Mouse (Mus musculus): ENCODE data around the gene 2410015M20Rik. TPM values are rescaled to one million over a fixed set of nuclear protein-coding genes. Genes with fewer than 3 reads are reported as not detected.
"Not testable (repeated sequence)": the region's sequence is repeated elsewhere in the genome, so short reads cannot be mapped to it uniquely, and the experiment has no call there.

2410015M20Rik gene
- total RNA-seq (2021), result 100 to 1,000 TPM; 123 to 148 TPM
- long read RNA-seq, experiment 1, transcript 2410015M20Rik-201 (4 exons, 755 nt), result major isoform, 50 of 55 reads
- long read RNA-seq, experiment 1, partial matches to known transcripts, result 1 of 55 reads
- long read RNA-seq, experiment 1, other reads (novel, unspliced or antisense), result 4 of 55 reads
- long read RNA-seq, experiment 2, transcript 2410015M20Rik-201 (4 exons, 755 nt), result major isoform, 37 of 41 reads
- long read RNA-seq, experiment 2, partial matches to known transcripts, result 1 of 41 reads
- long read RNA-seq, experiment 2, other reads (novel, unspliced or antisense), result 2 of 41 reads

DNA sequence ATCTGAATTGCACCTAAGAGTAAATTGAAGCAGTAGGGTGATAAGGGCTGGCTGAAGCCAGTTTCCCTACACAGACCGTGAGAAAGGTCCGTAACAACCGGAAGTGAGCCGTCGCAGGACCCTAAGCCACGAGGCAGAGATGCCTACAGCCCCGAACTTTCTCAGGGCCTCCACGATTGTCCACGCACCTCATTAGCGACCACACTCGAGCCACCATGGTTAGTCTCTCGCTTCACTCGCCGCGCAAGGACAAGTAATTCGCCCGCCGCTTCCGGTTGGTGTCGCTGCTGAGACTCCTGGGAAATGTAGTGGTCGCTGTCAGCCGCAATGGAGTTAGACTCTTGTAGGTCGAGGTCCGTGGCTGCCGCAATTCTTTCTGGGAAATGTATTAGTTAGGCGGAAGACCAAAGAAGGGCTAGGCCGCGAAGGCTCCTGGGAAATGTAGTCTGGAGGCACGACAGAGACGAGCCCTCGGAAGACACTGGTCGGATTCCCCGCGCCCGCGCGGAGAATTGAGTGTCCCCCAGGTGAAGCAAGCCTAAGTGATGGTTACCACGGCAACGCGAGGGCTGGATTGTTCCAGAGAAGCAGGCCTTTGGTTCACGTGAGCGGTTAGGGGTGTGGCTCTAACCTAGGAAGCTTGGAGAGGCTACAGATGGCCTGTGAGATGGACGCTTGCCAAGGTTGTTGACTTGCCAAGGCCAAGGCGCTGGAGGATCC lies at the start of gene 2410015M20Rik:
2410015M20Rik (minus strand) TSS at position 320 of the 720 bp plus-strand sequence.
- DNase-seq (ENCODE audit: extremely low spot score in 1 of 2, low spot score in 2 of 2), result peak; percentile 93 to 95
- intact Hi-C loops (cut with DNase I), result loop anchor here (2.0 to 5.0 kb wide), 2 partner anchors 25 to 153 kb away; partner anchors contain the start of genes Dus3l, Safb and Safb2
- Histone ChIP-seq H3K4me3 (peak within 1 kb of the TSS; percentile 93), H3K27ac (peak within 1 kb of the TSS; percentile 96)
- peak; percentile 73 for TF ChIP-seq CTCF (IDR thresholded peaks at IDR 0.05)

DNA sequence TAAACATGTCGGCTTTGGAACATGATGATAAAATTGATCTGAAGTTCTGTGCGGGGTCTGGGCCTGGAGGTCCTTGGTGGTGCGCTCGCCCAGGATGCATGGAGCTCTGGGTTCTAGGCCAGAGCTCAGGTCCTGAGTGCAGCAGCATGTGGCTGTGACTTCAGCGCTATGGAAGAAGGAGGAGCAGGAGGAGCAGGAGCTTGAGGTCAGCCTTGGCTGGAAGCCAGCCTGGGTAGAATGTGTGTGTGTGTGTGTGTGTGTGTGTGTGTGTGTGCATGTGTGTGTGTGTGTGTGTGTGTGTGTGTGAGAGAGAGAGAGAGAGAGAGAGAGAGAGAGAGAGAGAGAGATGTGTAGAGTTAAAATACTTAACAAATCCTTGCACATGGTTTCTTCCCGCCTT lies 46.6 kb upstream of the 2410015M20Rik start:
- DNase-seq (ENCODE audit: extremely low spot score in 1 of 2, low spot score in 2 of 2), result no peak
- no peak for TF ChIP-seq CTCF (IDR thresholded peaks at IDR 0.05)
- no peak overlapping the region for H3K27ac ChIP-seq
- intact Hi-C loops (cut with DNase I), result no loop called here
- H3K4me3 ChIP-seq, result no peak overlapping the region

DNA sequence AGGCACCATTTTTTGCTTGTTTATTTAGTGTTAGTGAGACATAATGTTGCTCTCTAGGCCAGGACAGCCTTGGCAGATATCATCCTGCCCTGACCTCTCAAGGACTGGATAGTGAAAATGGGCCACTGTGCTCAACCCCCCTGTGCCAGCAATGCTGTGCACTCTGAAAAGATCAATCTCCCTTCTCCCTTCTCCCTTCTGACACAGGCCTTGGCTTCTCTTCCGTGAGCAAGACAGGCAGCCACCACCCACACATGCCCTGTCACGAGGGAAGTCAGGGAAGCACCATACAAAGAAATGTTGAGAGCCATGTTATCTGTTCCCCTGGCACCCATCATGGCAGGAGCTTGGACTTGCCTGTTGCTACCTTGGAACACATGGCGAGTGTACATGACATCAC lies 45.7 kb upstream of the 2410015M20Rik start:
- Histone ChIP-seq H3K4me3 (no peak overlapping the region), H3K27ac (no peak overlapping the region)
- no peak for DNase-seq (ENCODE audit: extremely low spot score in 1 of 2, low spot score in 2 of 2)
- intact Hi-C loops (cut with DNase I), result no loop called here
- no peak for TF ChIP-seq CTCF (IDR thresholded peaks at IDR 0.05)

DNA sequence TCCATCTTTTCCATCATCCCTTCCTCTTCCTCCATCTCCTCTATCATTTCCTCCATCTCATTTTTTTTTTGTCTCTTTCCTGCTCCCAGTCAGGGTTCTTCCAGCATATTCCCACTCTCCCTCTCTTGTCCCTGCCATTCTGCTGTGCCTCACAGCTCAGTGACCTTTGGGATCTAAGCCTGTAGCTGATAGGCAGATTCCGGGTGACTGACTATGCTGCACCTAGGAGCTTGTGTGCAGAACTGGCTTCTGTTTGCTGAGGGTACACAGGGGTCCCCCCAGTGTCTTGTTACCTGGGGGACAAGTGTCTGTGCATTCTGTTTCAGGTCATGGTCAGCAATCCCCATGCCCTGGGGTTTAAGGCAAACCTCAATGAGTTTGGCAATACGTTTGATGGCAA lies 45.2 kb upstream of the 2410015M20Rik start:
- Histone ChIP-seq H3K4me3 (no peak overlapping the region), H3K27ac (no peak overlapping the region)
- intact Hi-C loops (cut with DNase I), result no loop called here
- TF ChIP-seq CTCF (IDR thresholded peaks at IDR 0.05), result no peak
- DNase-seq (ENCODE audit: extremely low spot score in 1 of 2, low spot score in 2 of 2), result no peak

DNA sequence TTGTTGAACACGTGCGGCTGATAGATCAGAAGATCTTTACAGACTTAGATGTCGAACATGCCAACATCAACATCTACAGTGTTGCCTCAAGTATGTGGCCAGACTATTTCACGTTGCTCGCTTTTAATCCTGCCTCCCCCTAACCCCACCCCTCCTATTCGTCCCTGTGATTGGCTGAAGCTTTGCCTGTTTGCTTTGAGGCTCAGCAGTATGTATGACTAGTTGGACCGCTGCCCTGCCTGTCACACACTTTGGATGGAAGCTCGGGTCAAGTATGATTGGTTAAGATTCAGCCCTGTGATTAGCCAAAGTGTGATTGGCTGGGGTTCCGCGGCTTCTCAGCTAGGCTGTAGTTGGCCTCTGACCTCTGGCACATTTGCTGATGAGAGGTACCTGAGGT lies 42.2 kb upstream of the 2410015M20Rik start:
- Histone ChIP-seq H3K4me3 (no peak overlapping the region), H3K27ac (no peak overlapping the region)
- no peak for TF ChIP-seq CTCF (IDR thresholded peaks at IDR 0.05)
- no peak for DNase-seq (ENCODE audit: extremely low spot score in 1 of 2, low spot score in 2 of 2)
- intact Hi-C loops (cut with DNase I), result no loop called here

DNA sequence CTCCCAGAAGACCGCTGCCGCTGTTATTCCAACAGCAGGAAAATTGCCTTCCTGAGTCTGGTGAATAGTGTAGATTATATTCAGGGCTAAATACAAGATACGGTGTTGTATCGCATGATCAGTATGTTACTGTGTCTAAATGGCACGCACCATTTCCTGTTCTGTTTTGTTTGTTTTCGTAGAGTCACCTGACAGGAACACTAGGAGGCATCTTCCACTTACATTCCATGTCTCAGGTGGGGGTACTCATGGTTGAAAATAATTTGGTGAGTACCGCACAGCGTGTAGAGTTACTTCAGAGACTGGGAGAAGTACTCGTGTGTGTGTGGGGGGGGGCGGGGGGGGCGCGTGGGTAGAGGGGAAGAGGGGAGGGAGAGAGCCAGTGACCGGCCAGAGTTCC lies 38.0 kb upstream of the 2410015M20Rik start:
- intact Hi-C loops (cut with DNase I), result no loop called here
- DNase-seq (ENCODE audit: extremely low spot score in 1 of 2, low spot score in 2 of 2), result no peak
- TF ChIP-seq CTCF (IDR thresholded peaks at IDR 0.05), result no peak
- Histone ChIP-seq H3K27ac (no peak overlapping the region), H3K4me3 (no peak overlapping the region)

DNA sequence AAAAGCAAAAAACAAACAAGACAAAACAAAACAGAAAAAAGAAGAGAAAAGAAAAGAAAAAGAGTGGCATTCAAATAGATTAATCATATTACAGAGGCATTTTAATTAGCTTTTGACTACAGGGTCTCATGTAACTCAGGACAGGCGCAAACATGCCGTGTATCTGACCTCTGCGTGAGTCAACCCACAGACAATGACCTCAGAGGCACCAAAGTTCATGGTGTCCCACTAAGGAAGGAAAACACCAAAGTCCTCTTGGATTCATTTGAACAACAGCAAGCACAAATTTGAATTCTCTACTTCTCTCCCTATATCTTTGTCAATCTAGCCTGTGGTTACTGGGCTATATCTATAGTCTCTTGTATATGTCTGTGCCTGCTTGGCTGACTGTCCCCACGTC lies 33.7 kb upstream of the 2410015M20Rik start:
- no peak for DNase-seq (ENCODE audit: extremely low spot score in 1 of 2, low spot score in 2 of 2)

DNA sequence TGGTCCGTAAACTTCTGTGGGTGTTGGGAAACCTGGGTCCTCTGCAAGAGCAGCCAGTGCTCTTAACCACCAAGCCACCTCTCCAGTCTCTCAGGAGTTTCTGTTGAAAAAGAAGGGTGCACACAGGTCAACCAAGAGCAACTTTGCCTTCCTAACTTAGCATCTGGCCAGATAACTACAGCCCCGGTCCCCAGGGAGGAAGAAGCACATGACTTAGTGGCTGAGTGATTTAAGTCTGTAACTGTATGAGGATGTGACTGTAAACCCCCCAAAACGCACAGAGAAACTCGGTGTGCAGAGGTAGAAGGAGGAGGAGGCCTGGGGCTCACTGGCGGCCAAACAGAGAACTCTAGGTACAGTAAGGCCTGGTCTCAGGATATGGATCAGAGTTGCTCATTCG lies 24.5 kb upstream of the 2410015M20Rik start:
- H3K27ac ChIP-seq, result no peak overlapping the region
- TF ChIP-seq CTCF (IDR thresholded peaks at IDR 0.05), result no peak
- no peak for DNase-seq (ENCODE audit: extremely low spot score in 1 of 2, low spot score in 2 of 2)
- intact Hi-C loops (cut with DNase I), result no loop called here
- H3K4me3 ChIP-seq, result no peak overlapping the region

More for the DNA sequence above, 33.7 kb upstream of the 2410015M20Rik start:
- intact Hi-C loops (cut with DNase I), result no loop called here
- H3K4me3 ChIP-seq, result no peak overlapping the region
- no peak for TF ChIP-seq CTCF (IDR thresholded peaks at IDR 0.05)
- no peak overlapping the region for H3K27ac ChIP-seq

DNA sequence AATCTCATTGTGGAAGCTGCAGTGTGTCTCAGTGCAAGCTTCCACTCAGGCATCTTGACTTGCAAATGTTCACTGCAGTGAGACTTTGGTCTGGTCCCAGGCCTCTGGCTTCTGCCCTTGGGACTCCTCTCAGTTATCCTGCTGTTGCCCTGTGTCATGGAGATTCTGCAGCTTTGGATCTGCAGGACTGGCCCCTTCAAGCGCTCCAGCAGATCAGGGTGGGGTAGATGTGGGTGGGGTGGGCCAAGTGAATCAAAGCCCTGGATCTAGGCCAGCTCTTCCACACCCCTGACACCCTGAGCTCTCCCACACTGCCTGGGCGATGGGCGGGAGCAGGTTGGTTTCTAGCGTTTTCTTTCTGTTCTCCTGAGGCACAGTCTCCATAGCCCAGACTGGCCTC lies 22.2 kb upstream of the 2410015M20Rik start:
- H3K27ac ChIP-seq, result no peak overlapping the region
- no peak for DNase-seq (ENCODE audit: extremely low spot score in 1 of 2, low spot score in 2 of 2)
- intact Hi-C loops (cut with DNase I), result no loop called here
- no peak overlapping the region for H3K4me3 ChIP-seq
- TF ChIP-seq CTCF (IDR thresholded peaks at IDR 0.05), result no peak

DNA sequence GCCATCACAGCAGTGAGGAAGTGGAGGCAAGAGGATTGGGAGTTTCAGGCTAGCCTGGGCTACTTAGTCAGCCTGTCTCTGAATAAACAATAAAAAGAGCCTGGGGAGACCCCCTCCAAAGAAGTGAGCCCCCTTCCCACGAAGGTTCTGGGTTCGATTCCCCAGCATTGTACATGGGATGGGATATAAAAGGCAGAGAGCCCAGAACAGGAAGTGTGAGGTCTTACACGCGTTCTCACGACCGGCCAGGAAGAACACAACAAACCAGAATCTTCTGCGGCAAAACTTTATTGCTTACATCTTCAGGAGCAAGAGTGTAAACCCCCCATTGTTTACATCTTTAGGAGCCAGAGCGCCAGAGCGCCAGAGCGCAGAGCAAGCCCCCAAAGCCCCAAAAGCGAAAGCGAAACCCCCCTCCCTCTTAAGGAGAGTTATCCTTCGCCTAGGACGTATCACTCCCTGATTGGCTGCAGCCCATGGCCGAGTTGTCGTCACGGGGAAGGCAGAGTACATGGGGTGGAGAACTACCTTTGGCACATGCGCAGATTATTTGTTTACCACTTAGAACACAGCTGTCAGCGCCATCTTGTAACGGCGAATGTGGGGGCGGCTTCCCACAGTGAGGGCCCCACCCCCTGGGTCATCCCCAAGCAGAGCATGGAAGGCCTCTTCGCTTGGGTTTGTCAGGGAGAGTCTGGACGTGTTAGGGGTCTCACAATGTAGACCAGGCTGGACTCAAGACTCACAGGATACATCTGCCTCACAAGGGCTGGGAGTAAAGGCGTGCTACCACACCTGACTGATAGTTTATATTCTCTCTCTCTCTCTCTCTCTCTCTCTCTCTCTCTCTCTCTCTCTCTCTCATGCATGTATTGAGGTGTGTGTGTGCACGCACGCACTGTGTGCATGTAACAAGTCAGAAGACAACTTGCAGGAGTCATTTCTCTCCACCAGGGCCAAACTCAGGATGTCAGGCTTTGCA lies 20.5 kb upstream of the 2410015M20Rik start:
- DNase-seq (ENCODE audit: extremely low spot score in 1 of 2, low spot score in 2 of 2); H3K4me3 ChIP-seq; intact Hi-C loops (cut with DNase I); H3K27ac ChIP-seq: not testable (repeated sequence)

DNA sequence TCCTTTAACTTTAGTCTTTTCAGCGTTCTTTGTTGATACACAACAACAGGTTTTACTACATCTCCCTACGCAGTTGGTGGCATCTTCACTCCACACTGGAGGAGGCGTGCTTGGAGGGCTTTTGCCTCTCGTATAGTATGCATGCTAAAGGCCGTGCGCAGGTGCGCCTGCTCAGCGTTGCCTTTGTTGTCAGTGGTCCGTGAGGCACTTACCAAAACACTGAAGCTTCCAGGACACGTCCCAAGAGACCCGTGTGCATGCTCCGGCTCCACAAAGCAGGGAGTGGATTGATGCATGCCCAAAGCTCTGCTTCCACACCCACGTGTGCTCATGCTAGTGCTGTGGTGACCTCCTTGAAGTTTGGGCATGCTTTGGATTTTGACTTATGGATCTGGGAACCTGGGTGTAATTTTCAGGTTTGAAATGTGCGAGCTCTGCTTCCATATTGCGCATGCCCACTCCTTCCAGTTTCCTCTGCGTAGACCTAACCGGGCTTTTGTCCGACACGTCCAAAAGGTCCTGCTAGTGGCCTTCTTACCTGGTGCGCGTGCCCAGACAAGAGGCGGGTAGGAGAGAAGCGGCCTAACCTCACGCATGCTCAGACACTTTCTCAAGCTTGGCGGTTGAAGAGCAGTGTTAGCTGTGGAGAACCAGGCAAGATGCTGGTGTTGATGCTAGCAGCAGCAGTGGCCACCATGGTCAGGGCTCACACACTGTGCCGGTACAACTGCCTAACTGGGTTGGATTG lies 18.1 kb upstream of the 2410015M20Rik start, which contains the start of gene Catsperd:
Catsperd (plus strand) TSS at position 614 of the 748 bp plus-strand sequence.
- intact Hi-C loops (cut with DNase I), result loop anchor here (2.0 kb wide), 1 partner anchor 41 kb away; no protein-coding TSS in a partner anchor
- no peak for DNase-seq (ENCODE audit: extremely low spot score in 1 of 2, low spot score in 2 of 2)
- no peak for TF ChIP-seq CTCF (IDR thresholded peaks at IDR 0.05)
- no peak within 1 kb of the TSS for H3K27ac ChIP-seq
- H3K4me3 ChIP-seq, result peak within 1 kb of the TSS; percentile 92
